Mouse (Mus musculus) adrenal gland, postnatal 10 days (tissue): ENCODE data around the gene Lrp1. TPM values are rescaled to one million over a fixed set of nuclear protein-coding genes. Genes with fewer than 3 reads are reported as not detected.

Source experiments
- DNase-seq: peaks from one replicate; pipeline ENCODE4 v3.0.0; 2021; ENCODE audit warnings: mixed read lengths
- total RNA-seq, 2 experiments: library from RNA; stranded (reverse); gene quantifications; 2 replicates each; pipeline ENCODE4 v1.2.3; 2021

Gene Lrp1
- total RNA-seq, 2 experiments from 2014 or later, result 170 to 208 TPM

DNA sequence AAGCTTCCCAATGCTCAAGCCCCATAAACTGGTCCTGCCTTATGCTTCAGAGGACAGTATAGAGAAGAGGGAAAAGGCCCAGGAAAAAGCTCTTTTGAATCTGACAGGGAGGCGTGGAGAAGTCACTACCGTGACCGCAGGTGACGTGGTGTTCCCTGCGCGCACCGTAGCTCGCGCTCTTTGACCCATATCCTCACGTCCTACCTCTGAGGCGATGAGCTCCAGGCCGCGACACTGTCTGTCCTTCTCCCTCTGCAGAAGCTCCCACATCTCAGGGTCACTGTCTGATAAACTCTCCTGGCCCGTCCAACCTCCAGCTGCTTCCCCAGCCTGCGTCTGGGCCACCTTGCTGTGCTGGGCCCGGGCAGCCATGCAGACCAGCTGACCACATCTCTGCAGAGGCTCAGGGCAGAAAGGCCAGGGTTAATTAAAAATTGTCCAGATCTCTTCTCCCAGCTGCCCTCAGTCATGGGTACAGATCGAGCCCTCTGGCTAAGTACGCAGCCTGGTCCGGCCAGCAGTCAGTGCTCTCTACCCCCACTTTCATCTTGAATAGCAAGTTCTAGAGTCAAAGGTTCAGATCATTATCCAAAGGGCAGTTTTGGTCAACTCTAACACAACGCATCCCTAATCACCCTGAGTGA lies 100.1 kb downstream of the Lrp1 start:
- no peak for DNase-seq

DNA sequence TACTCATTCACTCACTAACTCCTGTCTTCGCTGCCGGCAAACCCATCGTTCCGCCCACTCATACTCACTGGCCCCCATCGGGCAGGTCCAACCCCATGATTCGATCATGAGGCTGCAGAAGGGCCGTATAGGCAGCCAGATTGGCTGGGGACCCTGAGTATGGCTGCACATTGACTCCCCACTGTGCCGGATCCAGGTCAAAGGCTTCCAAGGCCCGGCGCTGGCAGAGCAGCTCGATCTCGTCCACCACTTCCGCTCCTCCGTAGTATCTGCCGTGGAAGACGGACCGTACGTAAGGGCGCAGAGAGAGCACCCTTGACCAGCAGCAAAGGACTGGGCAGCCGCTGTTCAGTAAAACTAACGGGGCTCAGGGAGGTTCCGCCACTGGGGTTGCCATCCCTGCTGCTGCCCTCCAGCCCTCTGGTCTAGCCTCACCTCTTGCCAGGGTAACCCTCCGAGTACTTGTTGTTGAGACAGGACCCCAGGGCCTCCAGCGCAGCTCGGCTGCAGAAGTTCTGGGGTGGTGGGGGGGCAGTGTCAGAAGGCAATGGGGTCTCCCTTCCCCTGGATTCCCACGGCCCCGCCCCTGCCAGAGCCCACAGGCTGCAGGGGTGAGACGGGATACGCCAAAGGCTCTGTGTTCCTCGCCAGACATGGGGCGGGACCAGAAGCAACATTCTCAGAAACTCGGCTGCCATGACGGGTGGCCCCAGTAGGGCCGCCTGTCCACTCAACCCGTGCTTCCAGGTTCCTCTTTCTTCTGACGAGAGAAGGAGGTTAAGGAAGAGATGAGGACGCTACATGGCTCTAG lies 100.8 kb downstream of the Lrp1 start:
- DNase-seq, result no peak

DNA sequence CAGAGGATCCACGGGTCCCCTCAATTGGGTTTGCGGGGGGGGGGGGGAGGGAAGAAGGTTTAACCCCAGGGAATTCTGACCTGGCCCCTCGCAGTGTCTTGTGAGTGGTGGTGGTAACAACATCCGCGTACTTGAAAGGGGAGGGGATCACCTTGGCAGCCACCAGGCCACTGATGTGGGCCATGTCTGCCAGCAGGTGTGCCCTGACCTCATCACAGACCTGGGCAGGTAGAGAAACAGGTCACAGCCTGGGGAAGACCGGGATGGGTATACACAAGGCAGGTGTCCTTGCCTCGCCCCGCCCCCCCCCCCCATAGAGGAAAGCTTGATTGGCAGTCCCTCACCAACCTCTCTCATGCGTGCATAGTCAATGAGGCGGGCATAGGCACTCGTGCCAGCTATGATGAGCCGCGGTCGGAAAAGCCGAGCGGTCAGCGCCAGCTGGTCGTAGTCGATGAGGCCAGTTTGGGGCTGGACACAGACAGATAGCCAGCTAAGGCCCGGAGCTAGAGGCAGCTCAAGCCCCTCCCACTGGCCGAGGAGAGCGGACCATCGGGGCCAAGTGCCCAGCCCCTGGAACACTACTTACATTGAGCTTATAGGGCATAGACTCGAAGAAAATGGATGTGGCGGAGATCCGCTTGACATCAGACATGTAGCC lies 101.8 kb downstream of the Lrp1 start:
- no peak for DNase-seq

DNA sequence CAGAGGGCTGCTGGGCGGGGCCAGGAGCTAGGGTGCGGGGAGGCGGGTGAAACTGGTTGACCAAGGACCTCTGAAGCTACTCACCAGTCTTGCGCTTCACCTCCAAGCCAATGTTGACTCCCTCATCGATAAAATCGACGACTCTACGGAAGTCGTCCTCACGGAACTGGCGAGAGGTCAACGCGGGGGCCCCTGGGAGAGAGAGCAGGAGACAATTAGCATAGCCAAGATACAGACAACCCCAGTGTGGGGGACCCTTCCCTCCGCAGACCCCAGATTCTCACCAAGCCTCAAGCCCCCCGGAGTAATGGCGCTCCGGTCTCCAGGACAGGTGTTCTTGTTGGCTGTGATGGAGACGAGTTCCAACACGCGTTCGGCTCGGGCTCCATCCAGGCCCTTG lies 103.0 kb downstream of the Lrp1 start:
- no peak for DNase-seq

DNA sequence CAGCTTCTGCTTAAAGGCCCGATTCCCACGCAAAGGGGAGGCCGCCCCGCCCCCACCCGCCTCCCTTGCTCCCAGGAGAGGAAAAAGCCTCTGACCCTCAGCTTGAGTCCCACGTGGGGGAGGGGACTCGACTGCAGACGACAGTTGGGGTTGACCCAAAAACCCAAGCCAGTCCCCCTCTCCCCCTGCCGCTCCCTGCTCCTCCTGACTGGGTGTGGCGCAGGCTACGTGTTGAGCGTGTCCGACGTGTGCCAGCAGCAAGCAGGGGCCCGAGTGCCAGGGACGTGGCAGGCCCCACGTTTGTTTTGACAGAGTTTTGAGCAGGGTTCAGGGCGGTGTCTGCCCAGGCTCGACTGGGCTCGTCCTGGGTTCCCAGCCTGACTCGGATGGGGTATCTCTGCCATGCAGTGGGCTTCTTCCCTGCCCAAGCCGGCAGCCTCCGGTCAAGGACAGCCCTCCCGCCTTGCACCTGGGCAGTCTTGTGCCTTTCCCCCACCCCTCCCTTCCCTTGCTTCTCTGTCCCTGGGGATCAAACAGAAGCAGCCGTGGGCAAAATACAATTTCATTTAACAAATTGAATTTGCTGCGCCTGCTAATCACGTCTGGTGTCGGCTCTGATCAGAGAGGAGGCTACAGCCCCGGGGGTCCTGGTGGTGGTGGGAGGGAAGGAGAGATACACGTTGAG lies 104.2 kb downstream of the Lrp1 start:
- DNase-seq, result peak; percentile 54

DNA sequence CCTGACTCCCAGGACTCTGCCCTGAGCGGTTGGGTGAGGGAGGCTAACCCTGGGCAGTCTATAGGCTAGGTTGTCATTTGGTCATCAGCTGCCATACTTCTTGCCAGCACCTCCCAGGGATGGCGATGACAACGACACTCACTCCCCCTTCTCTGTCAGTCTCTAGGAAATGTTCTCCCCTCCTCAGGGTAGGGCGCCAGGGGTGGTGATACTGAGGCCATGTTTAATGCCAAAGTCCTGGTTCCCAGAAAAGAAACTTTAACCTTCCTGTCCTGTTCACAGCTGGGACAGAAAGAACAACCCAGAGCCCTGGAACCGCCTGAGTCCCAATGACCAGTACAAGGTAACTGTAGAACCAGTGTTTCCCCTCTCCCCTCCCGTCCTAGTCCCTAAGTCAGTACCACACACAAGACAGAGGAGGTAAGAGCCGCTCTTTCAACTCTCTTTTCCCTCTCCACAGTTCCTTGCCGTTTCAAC lies 104.9 kb downstream of the Lrp1 start:
- no peak for DNase-seq

DNA sequence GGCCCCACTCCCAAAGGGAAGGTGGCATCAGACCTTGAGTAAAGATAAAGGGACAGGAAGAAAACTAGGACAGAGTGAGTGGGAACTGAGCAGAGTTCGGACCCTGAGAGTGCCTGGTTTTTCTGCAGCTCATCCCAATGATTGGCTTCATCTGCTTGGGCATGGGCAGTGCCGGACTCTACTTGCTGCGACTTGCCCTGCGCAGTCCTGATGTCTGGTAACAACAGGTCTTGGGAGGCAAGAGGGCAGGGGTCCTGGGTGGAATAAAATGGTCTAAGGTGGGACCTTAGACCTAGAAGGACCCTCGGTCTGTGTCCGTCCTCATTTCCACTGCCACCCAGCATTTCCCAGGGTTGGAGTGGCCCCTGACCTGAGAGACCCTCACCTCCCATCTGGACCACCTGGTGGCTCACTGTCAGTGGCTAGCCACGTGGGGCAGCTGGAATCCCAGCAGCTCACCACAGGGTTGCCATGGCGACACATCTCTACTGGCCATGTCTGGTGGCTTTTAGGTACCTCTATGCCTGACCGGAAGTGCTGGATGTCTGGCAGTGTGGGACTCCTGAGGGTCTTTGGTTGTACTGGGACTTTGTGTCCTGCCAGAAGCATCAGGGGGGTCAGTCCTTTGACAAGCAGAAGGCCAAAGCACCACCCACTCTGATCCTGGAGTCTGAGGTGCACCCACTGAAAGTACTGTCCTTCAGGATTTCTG lies 105.5 kb downstream of the Lrp1 start:
- DNase-seq, result no peak

DNA sequence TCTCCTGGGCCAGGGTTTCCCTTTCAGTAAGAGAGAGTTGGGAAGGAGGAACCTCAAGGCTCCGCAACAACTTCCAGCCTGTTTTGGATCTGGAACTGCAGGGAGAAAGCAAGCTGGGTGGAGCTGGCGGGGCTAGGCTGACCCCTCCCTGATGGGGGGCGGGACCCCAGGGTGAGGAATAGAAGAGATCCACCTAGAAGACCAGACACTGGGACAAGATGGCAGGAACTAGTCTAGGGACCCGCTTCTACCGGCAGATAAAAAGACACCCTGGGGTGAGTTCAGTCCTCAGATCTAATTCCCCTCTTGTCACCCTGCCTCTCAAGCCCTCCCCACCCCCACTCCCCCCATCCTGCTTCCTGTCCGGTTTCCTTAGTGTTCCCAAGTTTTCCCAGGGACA lies 106.2 kb downstream of the Lrp1 start, which contains the start of gene Ndufa4l2:
Gene Ndufa4l2, plus strand, starts transcription at position 204 of the 400 bp plus-strand sequence.
- DNase-seq, result no peak

DNA sequence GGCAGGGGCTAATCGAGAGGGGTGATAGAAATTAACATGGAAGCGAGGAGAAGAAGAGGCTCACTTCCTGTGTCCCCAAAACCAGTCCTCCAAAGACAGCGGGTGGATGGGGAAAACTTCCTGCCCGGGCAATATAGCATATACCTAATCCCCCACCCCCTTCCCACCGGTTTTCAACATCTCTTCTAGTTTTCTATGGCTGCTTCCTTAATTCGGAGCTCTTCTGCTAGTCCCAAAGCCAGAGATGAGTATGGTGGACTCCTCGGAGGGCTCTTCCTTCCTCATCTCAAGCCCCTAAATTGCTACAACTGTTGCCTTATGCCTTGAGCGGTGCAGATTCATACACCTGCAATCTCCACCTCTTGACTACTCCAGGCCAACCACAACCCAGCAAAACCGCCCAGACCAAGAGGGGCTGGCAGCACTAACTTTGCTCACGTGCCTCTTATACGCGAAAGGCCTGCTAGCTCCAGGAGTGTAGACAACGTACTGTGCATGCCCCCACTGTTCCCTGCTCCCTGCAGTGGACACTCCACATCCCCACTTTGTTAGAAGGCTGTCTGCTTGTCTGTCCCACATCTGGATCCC lies 106.7 kb downstream of the Lrp1 start:
- no peak for DNase-seq

DNA sequence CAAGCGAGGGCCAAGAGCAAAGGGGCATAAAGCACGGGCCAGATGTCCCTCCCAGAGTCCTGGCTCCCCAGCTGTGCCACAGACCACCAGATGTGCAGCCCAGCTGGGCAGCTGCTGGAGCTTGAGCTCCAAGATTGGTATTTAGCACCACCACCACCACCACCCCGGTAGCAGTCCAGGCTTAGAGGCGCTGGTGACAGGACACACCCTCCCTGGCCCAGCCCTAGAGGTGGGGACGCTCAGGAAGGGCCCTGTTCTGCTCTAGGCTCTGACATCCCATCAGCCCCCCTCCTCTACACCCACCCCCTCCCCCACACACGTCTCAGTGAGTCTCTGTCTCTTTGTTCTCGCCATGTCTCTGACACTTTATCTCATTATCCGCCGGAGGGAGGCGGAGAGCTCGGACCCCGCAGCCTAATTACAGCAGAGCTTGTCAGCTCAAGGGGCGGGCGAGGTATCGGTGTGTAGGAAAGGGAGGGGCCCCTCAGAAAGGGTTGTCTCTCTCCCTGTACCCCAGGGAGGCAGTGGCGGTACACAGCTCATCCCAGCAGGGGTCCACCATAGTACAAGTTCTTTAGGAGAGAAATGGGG lies 107.4 kb downstream of the Lrp1 start:
- DNase-seq, result no peak

DNA sequence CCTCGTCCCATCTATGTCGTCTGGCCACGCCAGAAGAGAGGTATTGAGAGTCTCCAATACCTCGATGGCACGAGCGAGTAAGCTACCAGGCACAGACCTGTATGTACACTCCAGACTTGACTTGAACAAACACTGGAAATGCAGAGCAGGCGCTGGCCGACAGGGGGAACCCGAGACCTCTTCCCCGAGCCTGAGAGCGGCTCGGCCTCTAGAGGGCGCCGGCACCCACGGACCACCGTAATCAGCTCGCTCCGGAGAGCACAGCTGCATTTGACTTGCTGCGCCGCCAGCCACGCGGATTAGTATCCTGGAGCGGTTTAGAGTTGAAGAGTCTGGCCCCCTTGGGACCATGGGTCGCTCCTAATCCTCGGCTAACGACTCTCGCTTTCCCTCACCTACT lies 108.1 kb downstream of the Lrp1 start:
- peak; percentile 96 for DNase-seq

DNA sequence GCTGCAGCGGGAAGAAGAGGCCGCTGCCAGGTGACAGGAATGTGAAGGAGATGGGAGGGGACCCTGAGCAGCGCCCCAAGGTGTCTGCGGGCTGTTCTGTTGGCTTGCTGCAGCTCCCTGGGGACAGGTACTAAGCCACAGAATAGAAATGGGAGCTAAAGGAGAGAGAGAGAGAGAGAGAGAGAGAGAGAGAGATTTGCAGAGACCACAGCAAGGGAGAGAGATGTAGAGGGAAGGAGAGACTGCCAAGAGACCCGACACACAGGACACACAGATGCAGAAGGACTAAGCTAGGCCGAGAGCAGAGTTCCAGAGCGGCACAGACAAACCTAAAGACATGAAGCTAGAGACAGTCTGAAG lies 108.7 kb downstream of the Lrp1 start:
- no peak for DNase-seq

DNA sequence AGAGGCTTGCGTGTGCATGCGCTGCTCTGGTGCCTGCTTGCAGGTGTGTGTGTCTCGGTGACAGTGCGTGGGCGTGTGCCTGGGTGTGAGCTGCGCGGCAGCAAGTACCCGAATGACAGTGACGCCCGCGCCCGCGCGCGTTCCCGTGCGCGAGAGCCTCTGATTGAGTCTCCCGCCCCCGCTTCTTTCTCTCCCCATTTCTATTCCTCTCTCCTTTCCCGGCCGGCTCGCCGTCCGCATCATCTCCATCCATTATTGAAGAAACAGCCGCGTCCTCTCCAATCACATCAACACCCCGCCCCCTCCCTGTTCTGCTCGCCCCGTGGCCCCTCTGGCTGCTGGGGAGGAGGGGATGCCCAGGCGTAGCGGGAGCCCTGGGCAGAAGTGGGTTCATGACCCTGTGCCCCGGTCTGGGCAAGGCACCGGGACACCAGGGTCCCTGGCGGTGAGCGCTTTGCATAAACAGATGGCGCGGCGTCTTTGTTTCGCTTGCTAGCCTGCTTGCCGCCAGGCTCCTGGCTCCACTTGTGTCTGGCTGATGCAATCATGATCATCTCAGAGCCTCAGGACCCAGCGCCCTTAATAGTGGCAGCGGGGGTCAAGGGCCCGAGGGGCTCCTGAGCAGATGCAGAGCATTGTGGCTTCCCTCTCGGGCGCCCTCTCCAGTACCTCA lies 109.2 kb downstream of the Lrp1 start:
- DNase-seq, result peak; percentile 45

DNA sequence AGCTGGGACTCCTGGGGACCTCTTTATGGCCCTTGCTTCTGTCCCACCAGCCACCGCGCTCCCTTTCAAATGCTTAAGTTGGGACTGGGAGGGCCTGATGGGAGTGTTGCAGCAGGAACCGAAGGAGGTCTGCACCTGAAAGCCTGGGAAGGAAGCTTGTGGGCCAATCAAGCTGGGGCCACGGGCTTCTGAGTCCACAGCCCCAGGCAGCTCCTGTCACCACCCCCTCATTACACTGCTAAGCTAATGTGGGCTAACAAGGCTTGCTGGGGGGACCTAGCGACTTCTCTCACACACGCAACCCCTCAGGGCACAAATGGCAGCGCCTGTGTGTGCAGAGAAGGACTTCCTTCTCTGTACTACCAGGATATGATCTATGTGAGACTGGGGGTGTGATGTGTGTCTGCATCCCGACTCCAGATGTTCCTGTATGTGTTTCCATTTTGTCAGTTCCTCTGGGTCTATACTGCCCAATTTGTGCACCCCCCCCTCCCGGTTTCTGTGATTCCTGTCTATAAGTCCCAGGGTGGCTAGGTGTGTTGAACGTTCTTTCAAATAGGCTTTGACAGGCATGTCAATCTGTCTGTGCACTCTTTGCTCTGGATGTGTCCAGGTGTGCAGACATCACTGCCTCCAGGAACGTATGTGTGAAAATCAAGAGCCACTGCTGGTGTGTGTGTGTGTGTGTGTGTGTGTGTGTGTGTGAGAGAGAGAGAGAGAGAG lies 109.9 kb downstream of the Lrp1 start:
- DNase-seq, result no peak

DNA sequence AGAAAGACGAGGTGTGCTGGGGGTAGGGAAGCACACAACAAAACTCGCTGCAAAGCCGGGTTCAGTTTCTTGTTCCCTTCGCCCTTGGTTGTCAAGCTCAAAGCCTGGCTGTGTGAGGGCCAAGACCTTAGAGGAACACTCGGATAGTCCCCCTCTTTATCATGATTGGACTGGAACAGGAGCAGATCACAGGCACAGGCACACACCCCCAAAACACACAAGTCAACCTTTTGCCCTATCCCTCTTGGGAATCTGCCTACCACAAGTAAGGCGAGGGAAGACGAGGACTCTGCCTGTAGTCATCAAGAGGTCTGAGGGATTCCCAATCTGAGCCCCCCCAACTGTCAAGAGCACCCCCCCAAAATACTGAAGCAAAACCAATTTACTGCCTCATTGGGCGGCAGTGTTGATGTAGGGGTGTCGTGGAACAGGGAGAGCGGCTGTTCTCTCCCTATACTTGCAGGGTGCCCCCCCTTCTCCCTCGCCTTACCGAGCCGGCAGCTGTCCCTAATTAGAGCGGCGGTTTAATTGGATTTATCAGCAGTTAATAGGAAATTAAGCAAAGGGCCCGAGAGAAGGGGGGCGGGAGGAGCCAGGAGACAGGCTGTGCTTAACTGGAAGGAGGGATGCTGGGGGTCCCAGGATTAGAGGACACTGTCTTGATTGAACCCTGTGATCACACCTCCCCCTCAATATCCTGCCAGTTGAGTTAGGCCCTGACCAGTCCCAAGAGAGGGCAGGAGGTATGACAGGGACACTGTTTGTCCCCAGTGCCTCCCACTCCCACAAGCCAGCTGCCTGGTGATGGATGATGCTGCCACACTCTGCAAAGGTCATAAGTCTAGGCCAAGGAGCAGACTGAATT lies 110.9 kb downstream of the Lrp1 start:
- no peak for DNase-seq

DNA sequence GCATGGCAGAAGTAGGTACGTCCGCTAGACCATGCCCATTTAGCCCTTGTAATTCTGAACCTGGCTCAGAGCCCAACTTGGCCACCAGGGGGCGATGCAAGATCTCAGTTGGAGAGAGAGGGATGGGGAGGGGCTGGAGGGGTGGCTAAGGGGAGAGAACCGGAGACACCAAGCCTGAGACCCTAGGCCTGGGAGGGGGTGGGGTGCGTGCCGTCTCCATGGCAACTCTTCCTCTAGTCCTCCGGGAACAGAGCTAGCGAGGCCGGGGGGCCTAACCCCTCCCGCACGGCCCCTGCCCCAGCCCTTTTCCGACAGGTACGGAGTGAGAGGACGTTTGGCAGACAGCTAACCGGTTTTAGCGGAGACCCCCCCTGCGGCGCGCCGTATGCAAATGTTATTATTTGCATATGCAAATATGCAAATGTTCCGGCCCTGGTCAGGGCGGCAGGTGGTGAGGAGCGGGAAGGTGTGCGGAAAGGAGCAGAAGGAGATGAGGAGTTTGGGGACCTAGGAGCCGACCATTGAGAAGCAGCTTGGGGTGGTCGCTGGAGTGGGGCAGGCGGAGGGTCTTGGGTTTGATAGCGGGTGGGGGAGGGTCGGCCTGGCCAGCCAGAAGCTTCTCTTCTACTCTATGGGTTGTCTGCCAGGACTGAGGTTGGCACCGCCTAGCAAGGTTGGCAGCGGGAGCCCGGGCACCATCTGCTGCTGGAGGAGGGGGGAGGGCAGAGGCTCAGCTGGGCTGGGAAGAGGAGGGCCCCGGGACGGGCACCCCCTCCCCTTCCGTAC lies 111.7 kb downstream of the Lrp1 start:
- peak; percentile 89 for DNase-seq

DNA sequence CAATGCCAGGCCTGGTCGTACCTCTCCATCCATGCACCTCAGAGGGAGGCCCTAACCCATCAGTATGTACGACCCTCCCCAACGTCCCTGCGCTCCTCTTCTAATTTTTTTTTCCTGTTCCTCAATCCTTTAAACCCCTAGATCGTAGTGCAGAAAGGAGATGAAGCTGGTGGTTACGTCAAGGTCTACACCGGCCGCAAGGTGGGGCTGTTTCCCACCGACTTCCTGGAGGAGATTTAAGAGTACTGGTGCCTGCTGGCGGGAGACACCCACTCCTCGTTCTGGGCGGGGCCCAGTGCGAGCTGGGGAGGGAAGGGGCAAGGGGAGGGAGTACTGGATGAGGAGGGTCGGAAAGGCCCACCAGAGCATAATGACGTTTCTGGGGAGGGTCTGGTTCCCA lies 112.7 kb downstream of the Lrp1 start:
- DNase-seq, result peak; percentile 81
